Mouse (Mus musculus) 416B (cell line): Measurements from ENCODE around the gene Olfr772.
"Not testable (repeated sequence)": the region's sequence is repeated elsewhere in the genome, so short reads cannot be mapped to it uniquely, and the experiment has no call there.

ENCODE experiments used
- DNase-seq: peaks from one replicate; pipeline ENCODE4 v3.0.0; 2011; ENCODE audit warnings: low read depth

The Olfr772 gene

GRCm38 (mm10) chr10:129177821-129178220, at the start of gene Olfr772:
Gene Olfr772, minus strand, starts transcription at chr10:129177921.
- not testable (repeated sequence) for DNase-seq

DNA sequence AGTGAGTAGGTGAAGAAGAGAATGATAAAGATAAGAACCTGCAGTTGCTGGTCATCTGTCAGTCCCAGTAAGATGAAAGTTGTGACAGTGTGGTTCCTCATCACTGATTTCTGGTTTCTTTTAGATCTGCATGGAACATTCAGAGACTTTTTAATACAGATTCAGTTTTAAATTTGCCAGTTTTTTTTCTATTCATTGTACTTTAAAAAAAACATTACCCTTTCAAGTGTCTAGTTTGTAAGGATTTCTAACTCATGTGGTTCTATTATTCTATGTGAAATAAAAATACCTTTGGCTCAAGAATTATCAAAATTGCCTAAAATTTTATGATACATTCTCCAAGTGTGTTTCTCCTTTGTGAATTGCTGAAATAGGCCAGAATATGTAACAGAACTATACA, 9.6 kb upstream of the Olfr772 start, which contains the start of gene Olfr773:
Olfr773 (minus strand) TSS at position 101 of the 400 bp plus-strand sequence.
- DNase-seq = not testable (repeated sequence)

GRCm38 (mm10) chr10:129164651-129165050, 13.1 kb downstream of the Olfr772 start, which contains the start of gene Olfr771:
Gene Olfr771, minus strand, starts transcription at chr10:129164751.
- DNase-seq = no peak

GRCm38 (mm10) chr10:129138898-129139297, 38.8 kb downstream of the Olfr772 start, which contains the start of gene Olfr770:
Gene Olfr770, minus strand, starts transcription at chr10:129138998.
- DNase-seq = no peak
